Mouse (Mus musculus) forebrain, postnatal 0 days (tissue): ENCODE measurements at regions not wholly inside any gene's neighbourhood (a gene's known extent, or its start where the extent isn't known, plus 50 kb on each side); places are given as distances from the start of the nearest gene placed in this dataset.
A peak's percentile ranks its signal among the peaks of the same experiment; 100 is the strongest.

ENCODE experiments used
- ATAC-seq: fragments of 200-750 bp; cut with Nextera tagmentation; 2 replicates; pipeline ENCODE4 v1.8.0; 2017; ENCODE audit warnings: mild to moderate bottlenecking, moderate library complexity
- DNase-seq: peaks from one replicate; pipeline ENCODE4 v3.0.0-alpha.2; 2015
- H3K27ac ChIP-seq: fragments of 300-500 bp; sonication (generic); 2 replicates; pipeline ENCODE4 v1.5.1; 2014; ENCODE audit warnings: low read depth, mild to moderate bottlenecking, antibody characterized with exemption, low read length, moderate library complexity, mixed read lengths
- H3K27me3 ChIP-seq: fragments of 300-500 bp; sonication (generic); 2 replicates; pipeline ENCODE4 v1.6.1; 2014; ENCODE audit warnings: mild to moderate bottlenecking, low read length, mixed read lengths; ENCODE audit not compliant: insufficient read depth
- H3K36me3 ChIP-seq: fragments of 300-500 bp; sonication (generic); 2 replicates; pipeline ENCODE4 v1.6.1; 2014; ENCODE audit warnings: mild to moderate bottlenecking, moderate library complexity; ENCODE audit not compliant: insufficient read depth
- H3K4me1 ChIP-seq: fragments of 300-500 bp; sonication (generic); 2 replicates; pipeline ENCODE4 v1.6.1; 2014; ENCODE audit warnings: antibody characterized with exemption; ENCODE audit not compliant: insufficient read depth
- H3K4me2 ChIP-seq: fragments of 300-500 bp; sonication (generic); 2 replicates; pipeline ENCODE4 v1.6.1; 2014; ENCODE audit warnings: low read depth, mild to moderate bottlenecking, moderate library complexity
- H3K4me3 ChIP-seq: fragments of 300-500 bp; sonication (generic); 2 replicates; pipeline ENCODE4 v1.5.1; 2014; ENCODE audit warnings: low read depth, low read length, mixed read lengths
- H3K9ac ChIP-seq: fragments of 300-500 bp; sonication (generic); 2 replicates; pipeline ENCODE4 v1.6.1; 2014; ENCODE audit warnings: mild to moderate bottlenecking
- H3K9me3 ChIP-seq: fragments of 300-500 bp; sonication (generic); 2 replicates; pipeline ENCODE4 v1.6.1; 2016; ENCODE audit warnings: low read length
- CTCF ChIP-seq: sonication (generic); IDR thresholded peaks from 2 replicates; pipeline ENCODE4 v1.5.1; 2016; ENCODE audit warnings: antibody characterized with exemption, control low read depth, low read depth
- WGBS: fragments of 180-500 bp; shearing (Covaris S2); extraction: QIAGEN DNeasy Blood & Tissue Kit; methylation state at CpG from one replicate; pipeline ENCODE4 v1.1.7; 2014; 5-methylcytosine and 5-hydroxymethylcytosine counted together

DNA sequence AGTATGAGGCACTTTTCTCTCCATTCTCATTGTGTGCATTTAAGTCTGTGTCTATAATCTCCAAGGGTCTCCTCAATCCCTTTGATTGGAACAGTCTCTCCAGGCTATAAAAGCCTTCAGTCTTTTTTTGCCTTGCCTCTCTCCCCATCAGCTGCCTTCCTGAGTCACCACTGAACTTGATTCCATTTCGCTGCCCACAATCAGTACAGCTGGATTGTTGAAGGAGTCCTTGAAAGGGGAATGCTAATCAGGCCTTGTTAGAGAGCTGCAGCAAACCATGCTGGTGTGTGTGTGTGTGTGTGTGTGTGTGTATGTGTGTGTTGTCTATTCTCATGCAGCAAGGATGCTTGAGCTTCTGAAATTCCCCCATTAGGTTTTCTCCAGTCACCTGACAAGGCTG lies 129.3 kb upstream of the Parp11 start:
- TF ChIP-seq CTCF, result no peak
- Histone ChIP-seq H3K36me3 (no peaks in the 10 kb centered on the region), H3K4me1 (no peaks in the 10 kb centered on the region), H3K9ac (no peak overlapping the region), H3K4me2 (no peak overlapping the region), H3K27me3 (no peaks in the 10 kb centered on the region), H3K4me3 (no peak overlapping the region), H3K9me3 (no peaks in the 10 kb centered on the region), H3K27ac (no peak overlapping the region)
- DNase-seq (no peak), ATAC-seq (peak; percentile 54)
- WGBS, result 24% methylated on average over 1 of the region's 1 CpGs

DNA sequence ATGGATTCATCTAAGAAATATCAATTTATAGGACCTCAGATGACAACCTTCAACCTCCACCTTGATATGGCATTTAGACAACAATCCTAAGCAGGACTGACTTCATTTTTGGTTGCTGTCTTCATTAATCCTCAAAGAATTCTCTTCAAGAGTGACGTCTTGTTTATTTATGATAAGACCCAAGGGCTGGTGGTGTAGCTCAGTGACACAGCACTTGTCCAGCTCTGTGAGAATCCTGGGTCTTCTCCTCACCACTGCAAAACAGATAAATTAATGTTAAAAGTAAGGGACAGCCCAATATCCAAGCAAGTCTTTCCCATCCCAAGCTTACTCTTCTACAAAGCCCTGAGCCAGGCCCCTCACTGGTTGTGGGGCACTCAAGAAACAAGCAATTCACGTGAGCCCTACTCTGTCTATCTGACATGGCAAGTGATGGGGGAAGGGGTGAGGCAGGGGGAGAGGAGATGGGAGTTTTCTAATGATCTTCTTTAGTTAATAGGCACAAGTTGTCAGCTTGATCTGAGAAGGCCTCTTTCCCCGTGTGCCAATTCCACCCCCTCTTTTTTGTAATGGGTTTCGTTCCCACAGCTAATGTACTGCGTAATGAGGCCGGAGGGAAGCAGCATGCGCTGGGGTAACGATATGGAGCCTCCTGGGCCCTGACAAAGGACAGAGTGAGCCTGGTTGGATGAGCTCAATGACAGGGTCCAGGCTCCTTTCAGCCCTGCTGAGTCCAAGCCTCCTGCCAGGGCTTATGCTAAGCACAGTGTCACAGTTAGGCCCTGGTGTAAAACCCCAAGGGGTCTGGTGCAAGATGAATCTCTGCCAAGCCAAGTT lies 127.7 kb upstream of the Parp11 start:
- Histone ChIP-seq H3K27me3 (no peaks in the 10 kb centered on the region), H3K4me2 (no peak overlapping the region), H3K4me1 (no peaks in the 10 kb centered on the region), H3K9me3 (no peaks in the 10 kb centered on the region), H3K9ac (no peak overlapping the region), H3K36me3 (no peaks in the 10 kb centered on the region), H3K4me3 (no peak overlapping the region), H3K27ac (no peak overlapping the region)
- DNase-seq (peak; percentile 45), ATAC-seq (peak; percentile 90)
- WGBS, result 22% methylated on average over 8 of the region's 8 CpGs
- no peak for TF ChIP-seq CTCF

DNA sequence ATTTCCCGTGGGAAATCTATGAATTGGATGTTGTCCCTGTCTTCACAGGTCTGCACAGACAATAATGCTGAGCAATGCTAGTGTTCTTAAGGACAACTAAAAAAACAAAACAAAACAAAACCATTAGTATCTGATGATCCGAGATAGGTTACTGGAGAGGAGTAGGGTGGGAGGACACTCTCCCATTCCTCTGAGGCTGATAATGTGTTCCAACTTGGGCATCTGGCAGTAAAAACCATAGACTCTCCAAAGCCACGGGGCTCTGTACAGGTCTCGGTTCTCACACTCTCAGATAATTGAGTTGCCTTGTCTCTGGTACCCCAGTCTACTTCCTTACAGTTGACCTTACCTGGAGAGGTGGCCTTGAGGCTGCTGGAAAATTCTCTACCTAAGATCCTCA lies 126.0 kb upstream of the Parp11 start:
- 87% methylated on average over 4 of the region's 4 CpGs for WGBS
- ATAC-seq (no peak), DNase-seq (no peak)
- H3K27me3 ChIP-seq, result no peaks in the 10 kb centered on the region
- TF ChIP-seq CTCF, result no peak
- no peak overlapping the region for H3K4me3 ChIP-seq
- peaks cover 4% of the 10 kb centered on the region; the same call in 1 of the 2 replicates for H3K4me1 ChIP-seq
- H3K27ac ChIP-seq, result no peak overlapping the region
- no peak overlapping the region for H3K4me2 ChIP-seq
- no peaks in the 10 kb centered on the region for H3K36me3 ChIP-seq
- H3K9ac ChIP-seq, result no peak overlapping the region
- no peaks in the 10 kb centered on the region for H3K9me3 ChIP-seq

DNA sequence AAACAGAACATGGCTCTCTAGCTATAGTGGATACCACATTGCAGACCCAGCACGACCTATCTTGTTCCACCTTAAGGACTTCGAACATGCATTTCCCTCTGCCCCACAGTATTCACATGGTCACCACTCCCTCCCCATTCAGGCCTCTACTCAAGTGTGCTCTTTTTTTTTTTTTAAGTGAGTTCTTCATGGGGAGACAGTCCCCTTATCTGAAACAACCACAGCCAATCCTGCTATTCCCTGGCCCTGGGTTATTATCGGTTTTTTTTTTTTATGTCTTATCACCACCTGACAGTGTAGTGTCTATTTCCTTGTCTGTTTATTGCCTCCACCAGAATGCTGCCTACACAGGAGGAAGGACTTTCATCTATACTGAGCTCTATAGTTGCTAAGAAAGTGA lies 125.6 kb upstream of the Parp11 start:
- no peaks in the 10 kb centered on the region for H3K27me3 ChIP-seq
- ATAC-seq, result no peak

DNA sequence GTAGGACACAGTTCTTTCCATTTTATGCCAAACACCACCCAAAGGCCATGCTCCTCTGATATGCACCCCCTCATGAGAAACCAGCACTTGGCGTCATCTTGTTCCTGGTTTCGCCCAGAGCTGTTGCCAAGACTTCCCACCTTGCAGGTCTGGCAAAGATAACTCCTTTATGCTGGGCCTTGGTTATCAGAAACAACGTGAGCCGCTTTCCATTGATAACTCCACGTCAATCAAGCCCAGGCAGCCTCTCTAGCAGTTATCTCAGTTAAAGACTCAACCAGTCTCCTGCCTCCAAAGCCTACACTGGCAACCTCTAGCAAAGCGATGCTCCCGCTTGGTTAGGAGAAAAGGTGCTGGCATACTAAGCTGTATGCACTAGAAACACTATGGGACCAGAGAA lies 124.2 kb upstream of the Parp11 start:
- H3K9ac ChIP-seq, result no peak overlapping the region
- H3K36me3 ChIP-seq, result no peaks in the 10 kb centered on the region
- no peak overlapping the region for H3K4me3 ChIP-seq
- DNase-seq (no peak), ATAC-seq (no peak)
- TF ChIP-seq CTCF, result no peak
- H3K4me2 ChIP-seq, result no peak overlapping the region
- H3K27me3 ChIP-seq, result no peaks in the 10 kb centered on the region
- no peak overlapping the region for H3K27ac ChIP-seq
- H3K9me3 ChIP-seq, result no peaks in the 10 kb centered on the region
- WGBS, result 86% methylated on average over 7 of the region's 7 CpGs
- H3K4me1 ChIP-seq, result peaks cover 4% of the 10 kb centered on the region; the same call in 1 of the 2 replicates

More for the DNA sequence above, 125.6 kb upstream of the Parp11 start:
- TF ChIP-seq CTCF, result no peak
- H3K9me3 ChIP-seq, result no peaks in the 10 kb centered on the region
- H3K4me2 ChIP-seq, result no peak overlapping the region
- no peaks in the 10 kb centered on the region for H3K36me3 ChIP-seq
- no peak overlapping the region for H3K27ac ChIP-seq
- H3K9ac ChIP-seq, result no peak overlapping the region
- no peak for DNase-seq
- peaks cover 4% of the 10 kb centered on the region; the same call in 1 of the 2 replicates for H3K4me1 ChIP-seq
- H3K4me3 ChIP-seq, result no peak overlapping the region
- WGBS, result 92% methylated on average over 3 of the region's 3 CpGs

DNA sequence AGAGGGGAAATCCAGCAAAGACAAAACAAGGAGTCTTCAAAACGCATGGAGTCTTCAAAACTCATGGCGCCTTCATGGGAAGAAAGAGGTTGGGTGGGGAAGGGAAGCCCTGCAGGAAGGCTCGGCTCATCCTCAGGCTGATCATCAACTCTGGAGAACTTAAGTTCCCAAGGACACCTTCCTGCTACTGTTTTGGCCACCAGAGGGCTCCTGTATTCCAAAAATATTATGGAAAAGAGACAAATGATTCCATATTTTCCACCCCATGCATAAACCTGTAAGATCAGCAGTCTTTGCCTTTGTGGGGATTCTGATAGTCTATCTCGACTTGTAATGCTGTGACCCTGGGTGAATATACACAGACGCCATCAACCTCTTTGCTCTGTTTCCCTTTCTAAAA lies 121.7 kb upstream of the Parp11 start:
- ATAC-seq (peak; percentile 48; the same call in 1 of the 2 replicates), DNase-seq (peak; percentile 81)
- Histone ChIP-seq H3K27me3 (no peaks in the 10 kb centered on the region), H3K4me2 (no peak overlapping the region), H3K9ac (no peak overlapping the region), H3K36me3 (no peaks in the 10 kb centered on the region), H3K4me3 (no peak overlapping the region), H3K27ac (no peak overlapping the region), H3K4me1 (peaks cover 14% of the 10 kb centered on the region), H3K9me3 (no peaks in the 10 kb centered on the region)
- TF ChIP-seq CTCF, result peak; percentile 77
- WGBS, result 43% methylated on average over 5 of the region's 5 CpGs

DNA sequence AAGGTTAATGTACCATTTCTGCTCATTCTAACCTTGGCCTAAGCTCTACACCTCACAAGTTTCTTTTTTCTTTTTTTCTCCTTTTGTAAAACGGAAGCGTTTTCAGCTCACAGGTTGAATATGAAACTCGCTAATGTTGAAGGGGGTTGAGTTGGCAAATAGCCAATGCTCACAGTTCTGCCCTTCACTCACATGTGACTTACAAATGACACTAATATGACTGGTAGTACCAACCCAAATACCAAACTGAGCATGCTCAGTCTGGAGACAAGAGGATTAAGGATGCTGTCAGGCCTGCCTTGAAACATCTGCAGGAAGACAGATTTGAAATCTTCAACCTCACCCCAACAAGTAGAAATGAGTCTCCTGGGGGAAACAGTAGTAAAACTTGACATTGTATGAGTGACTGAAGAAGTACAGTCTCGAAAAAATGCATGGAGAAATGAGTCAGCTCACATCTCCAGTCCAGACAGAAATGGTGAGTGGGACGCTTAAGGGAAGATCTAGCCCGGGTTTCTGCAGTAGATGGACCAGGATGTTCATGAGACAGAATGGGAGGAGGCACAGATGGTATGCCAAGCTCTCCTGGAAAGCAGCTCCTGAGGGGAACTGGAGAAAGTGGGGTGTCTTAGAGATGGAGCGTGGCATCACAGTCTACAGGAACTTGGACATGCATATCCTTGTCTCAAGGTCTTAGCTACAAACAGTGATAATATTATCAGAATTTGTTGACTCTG lies 120.9 kb upstream of the Parp11 start:
- WGBS, result 64% methylated on average over 7 of the region's 7 CpGs
- no peaks in the 10 kb centered on the region for H3K27me3 ChIP-seq
- H3K4me2 ChIP-seq, result no peak overlapping the region
- H3K4me1 ChIP-seq, result peaks cover 18% of the 10 kb centered on the region
- TF ChIP-seq CTCF, result no peak
- no peaks in the 10 kb centered on the region for H3K9me3 ChIP-seq
- no peak overlapping the region for H3K4me3 ChIP-seq
- H3K36me3 ChIP-seq, result no peaks in the 10 kb centered on the region
- no peak for DNase-seq
- no peak overlapping the region for H3K27ac ChIP-seq
- no peak overlapping the region for H3K9ac ChIP-seq
- no peak for ATAC-seq
